18 mouse cellular contexts compared by ENCODE assay signal in the genomic region with DNA sequence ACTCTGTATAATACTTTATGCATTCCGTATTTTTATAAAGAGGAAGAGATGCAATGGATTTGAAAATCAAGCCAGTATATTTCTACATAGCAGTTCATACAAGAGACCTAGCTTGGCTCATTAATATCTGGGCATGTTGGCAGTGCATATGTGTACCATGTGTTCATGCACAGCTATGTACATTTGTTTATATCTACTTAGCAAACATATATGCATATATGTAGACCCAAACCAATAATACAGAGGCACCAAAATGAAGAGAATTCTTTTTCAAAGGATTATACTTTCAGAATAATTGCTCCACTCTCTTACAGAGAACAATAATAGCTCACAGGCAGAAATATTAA. TPM values are rescaled to one million over a fixed set of nuclear protein-coding genes. Genes with fewer than 3 reads are reported as not detected.
A peak's percentile ranks its signal among the peaks of the same experiment; 100 is the strongest.
DNase-seq lines count a peak whose midpoint lies in the region; ATAC-seq and TF ChIP-seq lines count a peak whose summit lies in the region.
"Had no signal": no experiment of that assay in that cellular context is flagged by ENCODE, and none has a peak within 500 bp of the region (broad histone marks: within the 10 kb centered on the region; RNA-seq: fewer than 3 reads in every experiment).

No protein-coding gene starts in this region.

- no peak for DNase-seq in forebrain, embryonic 14.5 days (ENCODE audit: low spot score)
- DNase-seq in forebrain, embryonic 10.5 days (ENCODE audit: extremely low spot score, low spot score), result no peak
- DNase-seq in hindbrain, embryonic 10.5 days (ENCODE audit: low spot score), result no peak
- no peak for DNase-seq in layer of hippocampus, adult 2 months (ENCODE audit: low spot score in 2 of 2)
- DNase-seq in layer of hippocampus, postnatal 14 days (ENCODE audit: low spot score in 2 of 2), result no peak
- DNase-seq in midbrain, postnatal 0 days (ENCODE audit: low spot score), result no peak
- DNase-seq in midbrain, embryonic 10.5 days (ENCODE audit: low spot score), result no peak
- DNase-seq: gastrocnemius, postnatal 36 days had no signal

- H3K4me3 ChIP-seq in forebrain, embryonic 14.5 days (ENCODE audit: low read depth, low read length), result no peak overlapping the region
- H3K4me3 ChIP-seq in forebrain, embryonic 10.5 days, result no peak overlapping the region
- no peak overlapping the region for H3K4me3 ChIP-seq in hindbrain, embryonic 13.5 days
- H3K4me3 ChIP-seq in hindbrain, embryonic 10.5 days, result no peak overlapping the region
- H3K4me3 ChIP-seq in layer of hippocampus, adult 2 months, result no peak overlapping the region
- H3K4me3 ChIP-seq in midbrain, postnatal 0 days (ENCODE audit: low read depth, low read length), result no peak overlapping the region
- H3K4me3 ChIP-seq in midbrain, embryonic 10.5 days, result no peak overlapping the region
- H3K4me3 ChIP-seq: embryonic facial prominence, embryonic 12.5 days; heart, embryonic 13.5 days had no signal

- H3K9me3 ChIP-seq in forebrain, embryonic 14.5 days (replicated peaks; ENCODE audit: control insufficient read depth, low read length), result no peaks in the 10 kb centered on the region
- H3K9me3 ChIP-seq in forebrain, embryonic 10.5 days, result no peaks in the 10 kb centered on the region
- H3K9me3 ChIP-seq in hindbrain, embryonic 13.5 days, result no peaks in the 10 kb centered on the region
- H3K9me3 ChIP-seq in hindbrain, embryonic 10.5 days, result no peaks in the 10 kb centered on the region
- no peaks in the 10 kb centered on the region for H3K9me3 ChIP-seq in midbrain, postnatal 0 days (ENCODE audit: low read length)
- H3K9me3 ChIP-seq in midbrain, embryonic 10.5 days (replicated peaks), result no peaks in the 10 kb centered on the region
- H3K9me3 ChIP-seq: embryonic facial prominence, embryonic 12.5 days; G1E; heart, embryonic 13.5 days had no signal

- no peak overlapping the region for H3K4me2 ChIP-seq in forebrain, embryonic 14.5 days (ENCODE audit: low read length)
- no peak overlapping the region for H3K4me2 ChIP-seq in hindbrain, embryonic 13.5 days
- no peak overlapping the region for H3K4me2 ChIP-seq in midbrain, postnatal 0 days (ENCODE audit: low read depth, low read length, poor library complexity, severe bottlenecking)
- H3K4me2 ChIP-seq: heart, embryonic 13.5 days had no signal

- 0 out of 2 replicates have a peak, but pooled peaks have one; percentile 26 for ATAC-seq in forebrain, embryonic 14.5 days
- no peak for ATAC-seq in hindbrain, embryonic 13.5 days (ENCODE audit: low FRiP score)
- ATAC-seq in midbrain, postnatal 0 days (ENCODE audit: low FRiP score), result no peak; the same call in 1 of the 2 replicates
- ATAC-seq: intestine, embryonic 16.5 days had no signal

- no peak for TF ChIP-seq CTCF in layer of hippocampus, adult 2 months (conservative IDR thresholded peaks at IDR 0.05)
- TF ChIP-seq CTCF in midbrain, postnatal 0 days (IDR thresholded peaks at IDR 0.05), result no peak

- 94% methylated on average over 1 of the region's 1 CpGs for WGBS in forebrain, embryonic 14.5 days
- WGBS in forebrain, embryonic 10.5 days, result 95% methylated on average over 1 of the region's 1 CpGs
- 97% methylated on average over 1 of the region's 1 CpGs for WGBS in hindbrain, embryonic 13.5 days
- WGBS in hindbrain, embryonic 10.5 days, result 90% methylated on average over 1 of the region's 1 CpGs
- 85% methylated on average over 1 of the region's 1 CpGs for WGBS in midbrain, postnatal 0 days
- 90% methylated on average over 1 of the region's 1 CpGs for WGBS in midbrain, embryonic 10.5 days

- H3K9ac ChIP-seq in forebrain, embryonic 14.5 days (ENCODE audit: low read length), result no peak overlapping the region
- no peak overlapping the region for H3K9ac ChIP-seq in hindbrain, embryonic 13.5 days
- H3K9ac ChIP-seq in midbrain, postnatal 0 days (replicated peaks; ENCODE audit: low read length, poor library complexity, severe bottlenecking), result no peak overlapping the region
- H3K9ac ChIP-seq: embryonic facial prominence, embryonic 12.5 days; heart, embryonic 13.5 days had no signal

- H3K27me3 ChIP-seq in forebrain, embryonic 14.5 days (replicated peaks; ENCODE audit: control insufficient read depth, insufficient read depth, low read length), result no peaks in the 10 kb centered on the region
- no peaks in the 10 kb centered on the region for H3K27me3 ChIP-seq in forebrain, embryonic 10.5 days (ENCODE audit: poor library complexity, severe bottlenecking)
- H3K27me3 ChIP-seq in hindbrain, embryonic 13.5 days, result no peaks in the 10 kb centered on the region
- H3K27me3 ChIP-seq in hindbrain, embryonic 10.5 days (ENCODE audit: insufficient read depth, poor library complexity, severe bottlenecking), result no peaks in the 10 kb centered on the region
- H3K27me3 ChIP-seq in midbrain, postnatal 0 days (ENCODE audit: insufficient read depth, low read length), result no peaks in the 10 kb centered on the region
- no peaks in the 10 kb centered on the region for H3K27me3 ChIP-seq in midbrain, embryonic 10.5 days (ENCODE audit: low read depth, poor library complexity, severe bottlenecking)
- H3K27me3 ChIP-seq: embryonic facial prominence, embryonic 12.5 days; heart, embryonic 13.5 days had no signal

- H3K4me1 ChIP-seq in forebrain, embryonic 14.5 days (ENCODE audit: control insufficient read depth, insufficient read depth, low read length), result no peaks in the 10 kb centered on the region
- H3K4me1 ChIP-seq in forebrain, embryonic 10.5 days, result peaks cover 7% of the 10 kb centered on the region
- peaks cover 3% of the 10 kb centered on the region; the same call in 1 of the 2 replicates for H3K4me1 ChIP-seq in hindbrain, embryonic 13.5 days (replicated peaks)
- peaks cover 6% of the 10 kb centered on the region; the same call in 1 of the 2 replicates for H3K4me1 ChIP-seq in hindbrain, embryonic 10.5 days (replicated peaks)
- H3K4me1 ChIP-seq in midbrain, postnatal 0 days (ENCODE audit: insufficient read depth, low read length), result no peaks in the 10 kb centered on the region
- peaks cover 11% of the 10 kb centered on the region for H3K4me1 ChIP-seq in midbrain, embryonic 10.5 days
- H3K4me1 ChIP-seq: embryonic facial prominence, embryonic 12.5 days; heart, embryonic 13.5 days had no signal

- no peaks in the 10 kb centered on the region for H3K36me3 ChIP-seq in forebrain, embryonic 14.5 days (ENCODE audit: control insufficient read depth, insufficient read depth, low read length)
- H3K36me3 ChIP-seq in forebrain, embryonic 10.5 days (replicated peaks), result no peaks in the 10 kb centered on the region
- H3K36me3 ChIP-seq in hindbrain, embryonic 13.5 days, result no peaks in the 10 kb centered on the region
- H3K36me3 ChIP-seq in hindbrain, embryonic 10.5 days, result no peaks in the 10 kb centered on the region
- H3K36me3 ChIP-seq in midbrain, postnatal 0 days (ENCODE audit: insufficient read depth, low read length), result no peaks in the 10 kb centered on the region
- H3K36me3 ChIP-seq in midbrain, embryonic 10.5 days, result no peaks in the 10 kb centered on the region
- H3K36me3 ChIP-seq: embryonic facial prominence, embryonic 12.5 days; G1E; heart, embryonic 13.5 days had no signal

- H3K27ac ChIP-seq in forebrain, embryonic 14.5 days (ENCODE audit: low read depth, low read length), result no peak overlapping the region
- no peak overlapping the region for H3K27ac ChIP-seq in forebrain, embryonic 10.5 days
- H3K27ac ChIP-seq in hindbrain, embryonic 13.5 days, result 0 out of 2 replicates have a peak overlapping the region, but pooled peaks have one; percentile 44
- no peak overlapping the region for H3K27ac ChIP-seq in hindbrain, embryonic 10.5 days
- peak overlapping the region; percentile 87 for H3K27ac ChIP-seq in layer of hippocampus, adult 2 months
- peak overlapping the region; percentile 64 for H3K27ac ChIP-seq in midbrain, postnatal 0 days (ENCODE audit: low read depth, low read length)
- H3K27ac ChIP-seq in midbrain, embryonic 10.5 days (replicated peaks), result no peak overlapping the region; the same call in 1 of the 2 replicates
- H3K27ac ChIP-seq: embryonic facial prominence, embryonic 12.5 days; heart, embryonic 13.5 days had no signal

RNA-seq across cellular contexts. Expression of a gene that starts 5.2 kb away (rescaled TPM):
- not detected in 2 replicates for polyA plus RNA-seq in forebrain, embryonic 14.5 days (2014; fragmentation: Nextera tagmentation; extraction: Ambion mirVana)
- not detected in 2 replicates for polyA plus RNA-seq in forebrain, embryonic 10.5 days (2016; fragmentation: Nextera tagmentation; extraction: Ambion mirVana)
- polyA plus RNA-seq in hindbrain, embryonic 13.5 days (2015; fragmentation: Nextera tagmentation; extraction: Ambion mirVana), result not detected in 2 replicates
- polyA plus RNA-seq in hindbrain, embryonic 10.5 days (2016; fragmentation: Nextera tagmentation; extraction: Ambion mirVana), result not detected in 2 replicates
- under 1 TPM in 1 of 2 experiments, not detected in 1; 0.44 TPM for total RNA-seq in layer of hippocampus, adult 2 months (2021)
- not detected for total RNA-seq in layer of hippocampus, postnatal 14 days (2021)
- not detected in 2 replicates for total RNA-seq in midbrain, postnatal 0 days (2014; rRNA removed)
- polyA plus RNA-seq in midbrain, postnatal 0 days (2015; fragmentation: Nextera tagmentation; extraction: Ambion mirVana), result 0.30 and 0.39 TPM in 2 replicates
- polyA plus RNA-seq in midbrain, embryonic 10.5 days (2016; fragmentation: Nextera tagmentation; extraction: Ambion mirVana), result not detected in 2 replicates
- total RNA-seq: heart, postnatal 36 days had no signal
- polyA plus RNA-seq: CD4-positive, CD25-positive, alpha-beta regulatory T cell, adult 4 months; embryonic facial prominence, embryonic 12.5 days; G1E had no signal

RNA-seq across cellular contexts. Expression of a gene that starts 43.8 kb away (rescaled TPM):
- polyA plus RNA-seq in forebrain, embryonic 14.5 days (2014; fragmentation: Nextera tagmentation; extraction: Ambion mirVana), result 60.2 and 64.3 TPM in 2 replicates
- 68.2 and 70.5 TPM in 2 replicates for polyA plus RNA-seq in forebrain, embryonic 10.5 days (2016; fragmentation: Nextera tagmentation; extraction: Ambion mirVana)
- polyA plus RNA-seq in hindbrain, embryonic 13.5 days (2015; fragmentation: Nextera tagmentation; extraction: Ambion mirVana), result 48.9 and 49.6 TPM in 2 replicates
- 63.4 and 65.1 TPM in 2 replicates for polyA plus RNA-seq in hindbrain, embryonic 10.5 days (2016; fragmentation: Nextera tagmentation; extraction: Ambion mirVana)
- total RNA-seq in layer of hippocampus, adult 2 months (2021), result 10 to 100 TPM; 16.3 to 17.1 TPM
- 10 to 100 TPM; 14.3 to 15.0 TPM for total RNA-seq in layer of hippocampus, postnatal 14 days (2021)
- total RNA-seq in midbrain, postnatal 0 days (2014; rRNA removed), result 22.0 and 31.7 TPM in 2 replicates
- 24.7 and 26.2 TPM in 2 replicates for polyA plus RNA-seq in midbrain, postnatal 0 days (2015; fragmentation: Nextera tagmentation; extraction: Ambion mirVana)
- 66.4 and 72.7 TPM in 2 replicates for polyA plus RNA-seq in midbrain, embryonic 10.5 days (2016; fragmentation: Nextera tagmentation; extraction: Ambion mirVana)

RNA-seq across cellular contexts. Expression of a gene that starts 50.4 kb away (rescaled TPM):
- polyA plus RNA-seq in forebrain, embryonic 14.5 days (2014; fragmentation: Nextera tagmentation; extraction: Ambion mirVana), result not detected in 2 replicates
- polyA plus RNA-seq in forebrain, embryonic 10.5 days (2016; fragmentation: Nextera tagmentation; extraction: Ambion mirVana), result not detected in 2 replicates
- polyA plus RNA-seq in hindbrain, embryonic 13.5 days (2015; fragmentation: Nextera tagmentation; extraction: Ambion mirVana), result not detected in 2 replicates
- polyA plus RNA-seq in hindbrain, embryonic 10.5 days (2016; fragmentation: Nextera tagmentation; extraction: Ambion mirVana), result not detected in 2 replicates
- not detected for total RNA-seq in layer of hippocampus, adult 2 months (2021)
- not detected for total RNA-seq in layer of hippocampus, postnatal 14 days (2021)
- total RNA-seq in midbrain, postnatal 0 days (2014; rRNA removed), result not detected in 2 replicates
- not detected in 2 replicates for polyA plus RNA-seq in midbrain, postnatal 0 days (2015; fragmentation: Nextera tagmentation; extraction: Ambion mirVana)
- not detected in 2 replicates for polyA plus RNA-seq in midbrain, embryonic 10.5 days (2016; fragmentation: Nextera tagmentation; extraction: Ambion mirVana)
- total RNA-seq: adrenal gland, adult 8-10 months; adrenal gland, postnatal 36 days; gastrocnemius, postnatal 36 days; heart, postnatal 36 days had no signal
- polyA plus RNA-seq: CD4-positive, CD25-positive, alpha-beta regulatory T cell, adult 4 months; embryonic facial prominence, embryonic 12.5 days; G1E; heart, embryonic 13.5 days; heart, postnatal 0 days had no signal

Comparison
In these comparisons a context has a peak if more than half of its experiments do, and no peak if none do; other contexts are left out.
1. H3K27ac ChIP-seq: peak in hindbrain, embryonic 13.5 days (single experiment), layer of hippocampus, adult 2 months (single experiment) and midbrain, postnatal 0 days (single experiment); none in forebrain, embryonic 14.5 days (single experiment), forebrain, embryonic 10.5 days (single experiment), hindbrain, embryonic 10.5 days (single experiment) and midbrain, embryonic 10.5 days (single experiment).